Mouse (Mus musculus): ENCODE data around the gene Lpar1.

The Lpar1 gene

GRCm38 (mm10) chr4:58448825-58449224, 104.9 kb downstream of the Lpar1 start:
- in situ Hi-C loops (cut with MboI), result no loop called here

- in situ Hi-C loops (cut with MboI), result no loop called here
These were observed 105.9 kb downstream of the Lpar1 start for GRCm38 (mm10) chr4:58447841-58448240.

- in situ Hi-C loops (cut with MboI), result no loop called here
These were observed 107.9 kb downstream of the Lpar1 start for GRCm38 (mm10) chr4:58445846-58446245.

- in situ Hi-C loops (cut with MboI), result no loop called here
These were observed 111.4 kb downstream of the Lpar1 start for GRCm38 (mm10) chr4:58442338-58442737.

- in situ Hi-C loops (cut with MboI), result no loop called here
These were observed 115.0 kb downstream of the Lpar1 start for GRCm38 (mm10) chr4:58438654-58439053.

- in situ Hi-C loops (cut with MboI), result no loop called here
These were observed 116.4 kb downstream of the Lpar1 start for GRCm38 (mm10) chr4:58437271-58437670.

- in situ Hi-C loops (cut with MboI), result no loop called here
These were observed 130.3 kb downstream of the Lpar1 start for GRCm38 (mm10) chr4:58423276-58423930.

- in situ Hi-C loops (cut with MboI), result no loop called here
These were observed 134.5 kb downstream of the Lpar1 start for GRCm38 (mm10) chr4:58419225-58419624.

GRCm38 (mm10) chr4:58417319-58417718, 136.4 kb downstream of the Lpar1 start:
- in situ Hi-C loops (cut with MboI), result no loop called here

GRCm38 (mm10) chr4:58415537-58415936, 138.2 kb downstream of the Lpar1 start:
- in situ Hi-C loops (cut with MboI), result no loop called here

- in situ Hi-C loops (cut with MboI), result no loop called here
These were observed 140.2 kb downstream of the Lpar1 start for GRCm38 (mm10) chr4:58413188-58414185.

GRCm38 (mm10) chr4:58401973-58402501, 151.7 kb downstream of the Lpar1 start:
- in situ Hi-C loops (cut with MboI), result no loop called here

- in situ Hi-C loops (cut with MboI), result no loop called here
These were observed 152.8 kb downstream of the Lpar1 start for GRCm38 (mm10) chr4:58400861-58401341.

Measured in mature B cell (primary cell).